Mouse (Mus musculus) leukemia stem cell, adult 10-12 weeks (primary cell): ENCODE data around the gene Olfr681. TPM values are rescaled to one million over a fixed set of nuclear protein-coding genes. Genes with fewer than 3 reads are reported as not detected.

Source experiments
- polyA plus RNA-seq: library from polyadenylated mRNA; stranded (reverse); fragments of >175 nt; gene quantifications from 2 replicates; pipeline ENCODE4 v1.2.3, GENCODE M21; 2012; ENCODE audit warnings: low replicate concordance

The Olfr681 gene
- not detected in 2 replicates for polyA plus RNA-seq

GRCm38 (mm10) chr7:105116536-105116935 lies at the start of gene Olfr681:
Gene Olfr681 (plus strand): TSS chr7:105116836.

DNA sequence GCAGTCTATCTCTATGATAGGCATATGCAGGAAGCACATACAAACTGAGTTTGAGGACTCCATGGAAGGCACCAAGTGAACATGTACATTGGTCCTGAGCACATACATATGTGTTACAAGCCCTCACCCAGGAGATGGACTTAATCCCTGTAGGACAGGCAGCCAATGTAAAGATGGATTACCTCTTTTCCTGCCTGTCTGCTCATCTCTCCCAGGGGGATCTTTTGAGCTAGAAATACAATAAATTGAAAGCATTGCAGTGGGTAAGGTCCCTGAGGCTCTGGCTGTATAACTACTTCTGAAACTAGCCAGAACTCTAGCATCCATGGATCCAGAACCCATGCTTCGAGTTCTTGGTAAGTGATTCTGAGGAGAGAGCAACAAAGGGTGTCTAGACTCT lies 35.7 kb upstream of the Olfr681 start, which contains the start of gene Olfr679:
Gene Olfr679 (plus strand): TSS at position 301 of the 400 bp plus-strand sequence.

GRCm38 (mm10) chr7:105092717-105093116 lies 23.9 kb upstream of the Olfr681 start, which contains the start of gene Olfr680-ps1:
Gene Olfr680-ps1 (minus strand): TSS chr7:105092817.

DNA sequence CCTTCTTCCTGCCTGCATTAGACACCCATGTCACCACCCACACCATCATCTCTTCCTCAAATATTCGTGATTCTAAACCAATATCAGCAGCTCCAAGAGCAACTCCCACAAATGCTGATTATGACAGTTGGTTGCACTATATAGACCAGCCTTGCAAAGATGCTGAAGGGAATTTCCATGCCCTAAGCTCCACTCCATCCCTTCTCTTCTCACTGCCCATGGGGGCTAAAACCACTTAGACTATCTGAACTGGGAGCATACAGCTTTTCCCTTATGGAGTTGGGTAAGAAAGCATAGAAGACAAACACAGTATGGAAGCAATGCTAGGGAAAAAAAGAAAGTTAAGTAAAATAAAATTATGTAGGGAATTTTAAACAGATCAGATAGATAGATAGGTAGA lies 30.3 kb downstream of the Olfr681 start, which contains the start of gene Olfr683:
Gene Olfr683 (minus strand): TSS at position 101 of the 400 bp plus-strand sequence.

DNA sequence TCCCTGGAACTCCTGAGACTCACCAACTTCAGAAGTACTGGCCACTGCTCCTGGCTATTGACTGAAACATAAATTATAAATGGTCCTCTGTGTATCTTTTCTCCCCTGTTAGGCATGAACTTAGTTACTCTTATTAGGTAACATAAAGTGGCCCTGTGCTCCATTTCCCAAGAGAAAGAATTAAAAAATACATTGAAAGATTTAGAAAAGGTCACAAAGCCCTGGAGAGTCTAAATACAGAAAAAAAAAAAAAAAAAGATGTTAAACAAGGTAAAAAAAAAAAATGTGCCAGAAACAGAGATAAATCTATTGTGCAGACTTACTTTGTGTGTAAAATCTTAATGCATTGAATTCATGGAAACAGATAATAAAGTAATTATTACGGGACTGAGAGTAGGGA lies 46.9 kb downstream of the Olfr681 start, which contains the start of gene Olfr684:
Gene Olfr684 (minus strand): TSS at position 101 of the 400 bp plus-strand sequence.

Other genes with a start within 250 kb of the Olfr681 start
- not detected in 2 replicates for gene Olfr665, start 238.8 kb upstream of the Olfr681 start, polyA plus RNA-seq
- gene Olfr666, start 220.9 kb upstream of the Olfr681 start, polyA plus RNA-seq, result not detected in 2 replicates
- 0.19 TPM in 1 of 2 replicates, not detected in the other for gene Olfr667, start 195.4 kb upstream of the Olfr681 start, polyA plus RNA-seq
- gene Olfr668, start 188.8 kb upstream of the Olfr681 start, polyA plus RNA-seq, result not detected in 2 replicates
- gene Olfr669, start 182.6 kb upstream of the Olfr681 start, polyA plus RNA-seq, result not detected in 2 replicates
- not detected in 2 replicates for gene Olfr670, start 154.2 kb upstream of the Olfr681 start, polyA plus RNA-seq
- 0.12 TPM in 1 of 2 replicates, not detected in the other for gene Olfr671, start 137.7 kb upstream of the Olfr681 start, polyA plus RNA-seq
- not detected in 2 replicates for gene Olfr672, start 114.8 kb upstream of the Olfr681 start, polyA plus RNA-seq
- gene Olfr675, start 88.4 kb upstream of the Olfr681 start, polyA plus RNA-seq, result not detected in 2 replicates
- not detected in 2 replicates for gene Olfr676, start 84.1 kb upstream of the Olfr681 start, polyA plus RNA-seq
- gene Olfr677, start 65.5 kb upstream of the Olfr681 start, polyA plus RNA-seq, result not detected in 2 replicates
- not detected in 2 replicates for gene Olfr678, start 52.4 kb upstream of the Olfr681 start, polyA plus RNA-seq
- gene Olfr679, start 35.6 kb upstream of the Olfr681 start, polyA plus RNA-seq, result not detected in 2 replicates
- not detected in 2 replicates for gene Olfr680-ps1, start 24.0 kb upstream of the Olfr681 start, polyA plus RNA-seq
- gene Olfr683, start 30.2 kb downstream of the Olfr681 start, polyA plus RNA-seq, result 0.26 TPM in 1 of 2 replicates, not detected in the other
- not detected in 2 replicates for gene Olfr684, start 46.8 kb downstream of the Olfr681 start, polyA plus RNA-seq
- gene Olfr685, start 69.2 kb downstream of the Olfr681 start, polyA plus RNA-seq, result not detected in 2 replicates
- not detected in 2 replicates for gene Olfr686, start 90.6 kb downstream of the Olfr681 start, polyA plus RNA-seq
- not detected in 2 replicates for gene Olfr688, start 171.3 kb downstream of the Olfr681 start, polyA plus RNA-seq
- gene Olfr689, start 194.3 kb downstream of the Olfr681 start, polyA plus RNA-seq, result 0.03 TPM in 1 of 2 replicates, not detected in the other
- gene Olfr690, start 217.3 kb downstream of the Olfr681 start, polyA plus RNA-seq, result not detected in 2 replicates
- not detected in 2 replicates for gene Olfr691, start 225.4 kb downstream of the Olfr681 start, polyA plus RNA-seq